Mouse (Mus musculus) urinary bladder, postnatal 25 days (tissue): ENCODE data around the gene Xrra1.
"Not testable (repeated sequence)": the region's sequence is repeated elsewhere in the genome, so short reads cannot be mapped to it uniquely, and the experiment has no call there.

Source experiments
- DNase-seq: peaks from one replicate; pipeline ENCODE4 v3.0.0; 2022; ENCODE audit warnings: low spot score

Gene Xrra1

DNA sequence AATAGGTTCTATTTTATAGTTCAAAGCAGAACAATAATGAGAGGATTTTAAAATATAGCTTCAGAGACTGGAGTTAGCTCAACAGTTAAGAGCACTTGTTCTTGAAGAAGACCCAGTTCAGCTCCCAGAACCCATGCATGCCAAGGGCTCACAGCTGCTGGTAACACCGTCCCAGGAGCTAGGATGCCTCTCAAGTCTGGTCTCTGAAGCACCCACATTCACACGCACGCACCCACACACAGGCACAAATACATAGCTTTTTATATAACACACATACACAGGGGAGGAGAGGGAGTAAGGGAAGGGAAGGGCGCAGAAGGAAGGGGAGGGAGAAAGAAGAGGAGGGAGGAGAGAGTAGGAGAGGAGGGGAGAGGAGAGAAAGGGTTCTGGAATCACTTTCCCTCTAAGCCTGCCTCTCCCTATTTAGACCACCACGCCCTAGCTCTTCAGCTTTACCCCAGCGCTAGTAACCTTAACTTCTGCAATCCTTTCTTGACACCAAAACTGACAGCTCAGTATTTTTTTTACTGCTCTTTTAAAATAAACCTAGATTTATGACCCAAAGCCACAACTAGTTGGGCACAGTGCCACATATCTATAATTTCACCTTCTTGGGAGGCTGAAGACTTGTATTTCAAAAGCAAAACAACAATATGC, 94.7 kb downstream of the Xrra1 start:
- DNase-seq = no peak

DNA sequence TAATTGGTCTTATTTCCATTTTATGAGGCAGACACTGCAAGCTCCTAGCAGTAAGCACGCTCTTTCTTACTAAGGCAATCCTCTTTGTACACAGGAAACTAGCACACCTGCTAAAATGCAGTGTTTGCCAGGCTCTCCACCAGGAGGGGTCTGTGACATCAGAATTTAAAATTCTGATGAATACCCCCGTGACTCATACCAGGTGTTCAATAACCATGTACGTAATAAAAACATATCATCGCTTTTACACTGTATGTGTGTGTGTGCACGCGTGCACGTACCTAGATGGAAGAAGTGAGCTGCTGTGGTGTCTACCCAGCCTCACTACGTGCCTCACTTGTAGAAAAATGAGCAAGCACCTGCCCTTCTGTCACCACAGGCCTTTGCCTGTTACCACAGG, 95.3 kb downstream of the Xrra1 start:
- DNase-seq = no peak

DNA sequence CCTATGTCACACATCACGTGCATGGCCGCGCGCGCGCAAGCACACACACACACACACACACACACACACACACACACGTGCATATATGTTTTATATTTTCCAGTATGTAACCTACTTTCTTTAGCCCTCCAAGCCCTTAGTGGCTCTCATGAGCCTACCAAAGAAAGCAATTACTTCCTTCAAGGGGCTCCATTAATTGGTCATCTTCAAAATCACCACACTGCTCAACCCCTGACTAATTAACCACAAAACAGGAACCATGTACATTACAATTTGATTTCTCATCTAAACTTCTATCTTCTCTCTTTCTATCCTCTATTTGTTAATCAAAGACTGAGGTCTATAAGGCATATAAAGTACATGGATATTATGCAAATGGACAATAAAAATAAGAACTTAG, 97.2 kb downstream of the Xrra1 start:
- no peak for DNase-seq

DNA sequence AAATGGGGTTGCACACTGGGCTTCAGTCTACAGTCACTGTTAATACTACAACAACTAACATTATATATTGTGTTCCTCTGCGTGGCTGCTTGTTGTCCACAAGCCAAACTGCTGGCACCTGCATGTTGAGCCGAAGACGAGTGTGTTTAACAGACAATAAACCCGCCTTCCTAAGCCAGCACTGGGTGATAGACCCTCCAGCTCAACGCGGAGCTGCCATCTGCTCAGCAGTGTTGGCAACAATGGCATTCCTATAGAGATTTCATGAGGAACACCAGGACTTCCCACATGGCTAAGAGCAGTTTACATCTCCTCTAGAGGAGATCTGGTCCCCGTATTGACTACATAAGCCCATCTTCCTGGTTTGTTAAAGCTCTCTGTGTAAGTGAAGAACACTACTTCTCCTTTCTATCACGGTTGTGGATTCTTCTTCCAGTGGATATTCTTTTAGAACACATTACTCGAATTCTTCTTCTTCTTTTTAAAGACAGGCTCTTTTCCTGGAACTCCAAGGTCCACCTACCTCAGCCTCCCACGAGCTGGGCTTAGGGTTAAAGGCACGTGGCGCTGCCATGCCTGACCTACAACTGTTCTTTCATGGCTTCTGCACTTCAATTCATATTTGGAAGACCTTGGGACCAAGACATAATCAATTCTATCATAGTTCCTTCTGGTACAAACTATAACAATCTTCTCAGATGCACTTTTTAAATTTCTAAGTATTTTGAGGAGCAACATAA, 98.5 kb downstream of the Xrra1 start:
- no peak for DNase-seq

DNA sequence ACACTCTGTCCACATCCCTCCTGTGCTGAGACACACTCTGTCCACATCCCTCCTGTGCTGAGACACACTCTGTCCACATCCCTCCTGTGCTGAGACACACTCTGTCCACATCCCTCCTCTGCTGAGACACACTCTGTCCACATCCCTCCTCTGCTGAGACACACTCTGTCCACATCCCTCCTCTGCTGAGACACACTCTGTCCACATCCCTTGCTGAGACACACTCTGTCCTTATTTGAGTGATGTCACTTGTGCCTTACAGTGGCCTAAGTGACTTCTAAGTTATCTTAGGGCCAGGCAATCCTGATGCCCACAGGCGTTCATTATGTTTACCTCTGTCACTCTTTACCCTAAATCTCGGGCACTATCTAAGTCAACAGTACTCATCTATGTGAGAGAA, 101.7 kb downstream of the Xrra1 start:
- not testable (repeated sequence) for DNase-seq

DNA sequence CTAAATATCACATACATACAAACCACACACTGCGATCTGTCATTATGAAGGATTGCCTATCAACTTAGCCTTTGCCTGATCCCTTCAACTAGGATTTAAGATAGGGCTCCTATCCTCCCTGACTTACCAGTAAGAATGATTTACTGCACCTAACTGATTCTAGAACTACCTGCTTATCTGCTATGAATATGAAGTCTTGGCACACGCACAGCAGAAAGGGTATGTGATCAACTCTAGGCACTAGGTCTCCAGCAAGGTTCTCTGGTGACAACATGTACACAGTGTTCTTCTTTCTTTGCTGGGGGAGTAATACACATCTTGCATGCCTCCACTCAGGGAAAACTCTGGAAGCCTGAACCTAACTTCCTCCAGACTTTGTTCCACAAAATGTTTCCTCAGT, 102.6 kb downstream of the Xrra1 start:
- no peak for DNase-seq

DNA sequence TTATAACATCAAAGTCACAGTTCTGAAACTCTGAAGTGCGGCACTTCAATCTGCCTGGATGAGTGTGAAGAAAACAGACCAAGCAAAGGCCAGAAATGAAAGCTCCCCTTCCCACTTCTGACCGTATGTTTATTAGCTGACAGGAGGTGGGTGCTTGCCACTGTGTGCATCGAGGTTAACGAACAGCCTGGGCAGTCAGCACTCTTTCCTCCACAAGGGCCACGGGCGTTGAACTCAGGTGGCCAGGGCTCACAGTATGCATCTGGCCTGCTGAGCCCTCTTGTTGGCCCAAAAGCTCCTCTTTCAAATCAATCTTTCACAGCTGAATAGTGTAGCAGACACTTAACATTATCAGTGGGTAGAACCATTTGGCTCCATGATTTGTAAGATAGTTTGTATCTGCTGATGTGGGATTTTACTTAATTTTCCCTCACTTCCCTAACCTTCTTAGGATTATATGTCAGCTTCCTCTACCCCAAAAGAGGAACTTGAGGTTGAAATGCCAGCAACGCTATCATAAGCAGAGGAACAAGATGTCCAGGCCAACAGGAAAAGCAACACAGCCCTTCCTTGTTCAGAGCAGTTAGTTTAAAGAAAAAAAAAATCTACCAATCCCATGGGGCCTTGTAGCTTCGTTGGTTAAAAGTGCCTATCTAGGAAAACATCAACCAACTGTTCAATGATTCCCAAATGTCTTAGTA, 103.8 kb downstream of the Xrra1 start:
- no peak for DNase-seq

DNA sequence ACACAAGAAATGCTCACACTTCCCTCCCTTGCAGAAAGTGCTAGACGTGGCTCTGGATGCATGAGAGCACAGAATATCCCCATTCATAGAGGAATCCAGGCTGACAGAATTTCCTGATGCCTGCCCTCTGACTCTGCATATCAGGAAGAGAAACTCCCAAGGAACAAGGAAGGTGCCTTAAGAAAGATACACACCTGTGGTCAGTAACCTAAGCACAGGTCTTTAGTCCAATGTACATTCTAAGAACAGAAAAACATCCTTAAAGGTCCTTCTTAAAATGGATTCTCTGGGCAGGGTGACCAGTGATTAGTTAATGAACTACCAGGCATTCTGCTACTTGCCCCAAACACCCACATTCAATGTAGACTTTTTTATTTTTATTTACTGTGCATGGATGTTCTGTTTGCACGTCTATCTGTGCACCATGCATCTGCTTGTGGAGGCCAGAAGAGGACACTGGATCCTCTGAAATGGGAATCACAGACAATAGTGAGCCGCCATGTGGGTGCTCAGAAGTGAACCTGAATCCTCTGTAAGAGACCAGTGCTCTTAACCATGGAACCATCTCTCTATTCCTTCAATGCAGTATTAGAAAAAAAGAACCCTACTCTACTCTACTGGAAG, 104.4 kb downstream of the Xrra1 start:
- DNase-seq = no peak

DNA sequence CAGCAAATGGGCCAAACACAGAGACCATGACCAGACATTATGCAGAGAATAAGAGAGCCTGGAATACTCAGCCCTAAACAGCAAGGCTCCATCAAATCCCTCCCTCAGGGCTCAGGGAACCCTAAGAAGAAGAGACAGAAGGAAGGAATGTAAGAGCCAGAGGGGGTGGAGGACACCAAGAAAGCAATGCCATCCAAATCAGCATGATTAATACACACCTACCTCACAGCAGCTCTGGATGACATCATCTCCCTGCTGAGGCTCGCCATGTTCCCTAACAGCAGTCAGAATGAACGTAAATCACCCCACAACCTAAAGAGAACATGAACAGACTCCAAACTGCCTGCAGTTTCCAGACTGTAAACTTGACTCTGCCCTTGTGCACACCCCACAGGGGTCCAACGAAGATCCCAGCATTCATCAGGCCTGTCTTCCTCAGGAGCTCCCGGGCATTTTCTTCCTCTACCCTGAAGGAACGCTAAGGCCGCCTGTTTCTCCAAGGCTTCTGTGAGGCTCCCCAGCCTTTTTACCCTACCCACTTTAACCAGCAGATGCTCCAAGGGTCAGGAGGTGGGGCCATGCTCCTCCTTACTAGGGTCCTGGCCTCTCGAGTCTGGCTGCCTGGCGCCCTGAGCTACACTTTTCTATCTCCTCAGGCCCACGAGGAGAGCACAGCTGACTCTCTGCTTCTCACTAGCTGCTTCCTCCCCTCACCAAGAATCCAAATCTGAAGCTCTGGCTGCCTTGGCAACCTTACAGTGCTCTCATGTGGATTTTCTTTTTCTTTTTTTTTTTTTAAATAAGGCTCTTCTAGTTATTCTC, 106.3 kb downstream of the Xrra1 start:
- no peak for DNase-seq

DNA sequence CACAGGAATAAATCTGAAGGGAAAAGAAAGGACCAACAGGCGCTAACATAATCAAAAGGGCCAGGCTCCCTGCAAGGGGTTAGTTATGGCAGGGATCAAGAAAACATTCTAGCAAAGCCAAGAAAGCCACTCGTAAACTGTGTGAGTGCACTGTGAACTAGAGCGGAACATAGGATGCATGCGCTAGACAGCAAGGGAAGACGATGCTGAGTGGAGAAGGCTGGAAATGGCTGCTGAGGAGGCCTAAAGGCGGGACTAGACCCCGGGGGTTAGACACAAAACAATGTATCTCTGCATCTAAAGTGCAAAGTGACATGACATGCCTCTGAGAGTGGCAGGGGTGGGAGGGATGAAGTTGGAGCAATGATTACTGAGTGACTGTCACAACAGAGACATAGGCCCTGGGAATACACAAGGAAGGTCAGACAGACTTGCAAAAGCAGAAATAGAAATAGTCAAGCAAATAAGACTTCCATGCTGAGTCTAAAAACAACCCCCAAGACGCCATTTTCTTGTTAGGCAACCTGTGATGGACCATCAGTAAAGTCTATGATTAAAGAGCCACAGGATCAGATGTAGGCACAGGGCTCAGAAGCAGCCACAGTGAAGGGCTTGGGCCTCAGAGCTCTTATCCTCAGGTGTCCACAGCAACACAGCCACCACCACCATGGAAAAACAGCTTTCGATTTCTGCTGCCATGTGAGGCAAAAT, 107.2 kb downstream of the Xrra1 start:
- no peak for DNase-seq
